Mouse (Mus musculus) CD4-positive, CD25-positive, alpha-beta regulatory T cell, adult 4 months (primary cell): ENCODE results near the gene Kbtbd8. TPM values are rescaled to one million over a fixed set of nuclear protein-coding genes. Genes with fewer than 3 reads are reported as not detected.

Experiments used
- ATAC-seq: one replicate; pipeline ENCODE4 v1.8.0; 2017
- polyA plus RNA-seq, 2 experiments: library from polyadenylated mRNA; unstranded; fragments of 100-300 nt; shearing (Covaris generic); gene quantifications; one replicate each; pipeline ENCODE4 v1.2.1; 2017

The Kbtbd8 gene
- polyA plus RNA-seq, 2 experiments from 2014 or later, result 3.6 to 4.0 TPM

GRCm38 (mm10) chr6:95174311-95175143, 57.5 kb downstream of the Kbtbd8 start:
- ATAC-seq, result no peak

Other genes with a start within 250 kb of the Kbtbd8 start
- not detected for gene Gm10234, start 204.9 kb downstream of the Kbtbd8 start, polyA plus RNA-seq